Mouse (Mus musculus) large intestine, adult 2 months (tissue): ENCODE results near the gene Clca3a2. TPM values are rescaled to one million over a fixed set of nuclear protein-coding genes. Genes with fewer than 3 reads are reported as not detected.
A peak's percentile ranks its signal among the peaks of the same experiment; 100 is the strongest.
"Not testable (repeated sequence)": the region's sequence is repeated elsewhere in the genome, so short reads cannot be mapped to it uniquely, and the experiment has no call there.

Source experiments
- DNase-seq: peaks from one replicate; pipeline ENCODE4 v3.0.0-alpha.2; 2012; ENCODE audit warnings: low read depth, low spot score
- WGBS: fragments of 180-500 bp; shearing (Covaris S2); methylation state at CpG from one replicate; pipeline ENCODE4 v1.1.7; 2018; 5-methylcytosine and 5-hydroxymethylcytosine counted together
- polyA plus RNA-seq: library from polyadenylated mRNA; depleted of rRNA; stranded (reverse); fragments of >200 nt; gene quantifications from 2 replicates; pipeline ENCODE4 v1.2.3, GENCODE M21; 2012; rRNA removed

Clca3a2 gene
- 8.8 and 15.4 TPM in 2 replicates for polyA plus RNA-seq

- WGBS = 34% methylated on average over 6 of the region's 6 CpGs
- not testable (repeated sequence) for DNase-seq
These were observed at the start of gene Clca3a2 for GRCm38 (mm10) chr3:144819219-144819618. Clca3a2 (minus strand) TSS chr3:144819494.

- WGBS = 7% methylated on average over 4 of the region's 4 CpGs
- peak; percentile 56 for DNase-seq
These were observed 30.3 kb upstream of the Clca3a2 start for GRCm38 (mm10) chr3:144849584-144849983.

GRCm38 (mm10) chr3:144849014-144849556, 29.8 kb upstream of the Clca3a2 start, which contains the start of gene Clca3b:
Clca3b (minus strand) TSS chr3:144849357.
- 26% methylated on average over 9 of the region's 9 CpGs for WGBS
- DNase-seq = peak; percentile 57

- DNase-seq = no peak
- WGBS = 77% methylated on average over 6 of the region's 6 CpGs
These were observed 8.0 kb upstream of the Clca3a2 start for GRCm38 (mm10) chr3:144827257-144827656.

- 15% methylated on average over 10 of the region's 10 CpGs for WGBS
- peak; percentile 75 for DNase-seq
These were observed 5.9 kb upstream of the Clca3a2 start for GRCm38 (mm10) chr3:144825151-144825550.

- WGBS = 78% methylated on average over 5 of the region's 5 CpGs
- no peak for DNase-seq
These were observed 4.0 kb upstream of the Clca3a2 start for GRCm38 (mm10) chr3:144823331-144823730.

GRCm38 (mm10) chr3:144820632-144821031, 1.3 kb upstream of the Clca3a2 start:
- 20% methylated on average over 1 of the region's 1 CpGs for WGBS
- DNase-seq = no peak

GRCm38 (mm10) chr3:144813336-144813735, 6.0 kb downstream of the Clca3a2 start:
- DNase-seq = not testable (repeated sequence)
- WGBS = 87% methylated on average over 6 of the region's 6 CpGs

- WGBS = 35% methylated on average over 3 of the region's 3 CpGs
- DNase-seq = no peak
These were observed 7.5 kb downstream of the Clca3a2 start for GRCm38 (mm10) chr3:144811821-144812220.

- DNase-seq = not testable (repeated sequence)
- WGBS = 83% methylated on average over 16 of the region's 17 CpGs
These were observed 11.0 kb downstream of the Clca3a2 start for GRCm38 (mm10) chr3:144808153-144808925.

- WGBS = 77% methylated on average over 2 of the region's 2 CpGs
- DNase-seq = not testable (repeated sequence)
These were observed 12.7 kb downstream of the Clca3a2 start for GRCm38 (mm10) chr3:144806626-144807025.

- no peak for DNase-seq
- WGBS = 50% methylated on average over 8 of the region's 8 CpGs
These were observed 17.4 kb downstream of the Clca3a2 start for GRCm38 (mm10) chr3:144801861-144802260.

- no peak for DNase-seq
- WGBS = 82% methylated on average over 11 of the region's 11 CpGs
These were observed 33.8 kb downstream of the Clca3a2 start for GRCm38 (mm10) chr3:144785181-144786148.

GRCm38 (mm10) chr3:144765161-144765560, 54.1 kb downstream of the Clca3a2 start:
- WGBS = 88% methylated on average over 4 of the region's 4 CpGs
- no peak for DNase-seq

GRCm38 (mm10) chr3:144761454-144761853, 57.8 kb downstream of the Clca3a2 start:
- 8% methylated on average over 6 of the region's 6 CpGs for WGBS
- peak; percentile 54 for DNase-seq

GRCm38 (mm10) chr3:144760592-144761309, 58.5 kb downstream of the Clca3a2 start, which contains the start of gene Clca3a1:
Clca3a1 (minus strand) TSS chr3:144760977.
- no peak for DNase-seq
- 37% methylated on average over 10 of the region's 11 CpGs for WGBS

- no peak for DNase-seq
- 64% methylated on average over 3 of the region's 3 CpGs for WGBS
These were observed 59.6 kb downstream of the Clca3a2 start for GRCm38 (mm10) chr3:144759719-144760118.

GRCm38 (mm10) chr3:144756103-144756502, 63.2 kb downstream of the Clca3a2 start:
- 83% methylated on average over 8 of the region's 8 CpGs for WGBS
- not testable (repeated sequence) for DNase-seq

- DNase-seq = no peak
- 12% methylated on average over 2 of the region's 2 CpGs for WGBS
These were observed 66.2 kb downstream of the Clca3a2 start for GRCm38 (mm10) chr3:144753120-144753519.
